Mouse (Mus musculus) skeletal muscle tissue, adult 2 months (tissue): ENCODE results near the gene Cnot6.

Source experiments
- DNase-seq: peaks from one replicate; pipeline ENCODE4 v3.0.0-alpha.2; 2012; ENCODE audit warnings: low read depth, low spot score

The Cnot6 gene

DNA sequence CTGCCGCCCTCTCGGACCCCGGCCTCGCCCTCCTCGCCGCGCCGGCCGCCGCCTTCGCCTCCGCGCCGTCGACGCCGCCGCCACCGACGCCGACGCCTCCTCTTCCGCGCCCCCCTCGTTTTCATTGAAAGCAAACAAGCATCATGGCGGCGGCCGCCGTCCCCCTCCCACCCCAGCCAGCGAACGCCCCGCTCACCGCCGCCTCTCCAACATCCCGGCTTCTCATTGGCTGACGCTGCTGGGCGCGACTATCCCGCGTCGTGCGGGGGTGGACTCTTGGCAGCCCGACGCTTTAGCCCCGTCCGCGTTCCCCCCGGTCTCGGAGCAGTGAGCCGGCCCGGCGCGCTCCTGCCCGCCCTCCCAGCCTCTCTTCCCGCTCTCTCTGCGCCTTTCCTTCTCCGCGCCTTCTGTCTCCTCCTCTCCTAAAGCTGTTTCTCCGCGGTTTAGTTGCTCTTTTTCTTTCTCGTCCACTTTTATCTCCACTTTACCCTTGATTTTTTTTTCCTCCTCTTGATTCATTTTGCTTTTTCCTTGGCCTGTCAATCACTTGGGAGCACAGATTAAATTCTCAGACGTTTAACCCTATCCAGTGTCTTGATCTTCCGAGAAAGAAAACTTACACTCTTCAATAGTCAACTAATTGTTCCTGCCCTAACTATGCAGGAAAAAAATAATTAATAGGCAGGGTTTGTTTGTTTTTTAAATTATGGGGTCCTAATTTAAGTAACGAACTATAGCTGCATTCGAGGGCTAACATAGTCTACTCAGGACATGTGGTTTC, at the start of gene Cnot6:
Cnot6 (minus strand) TSS at position 169 of the 781 bp plus-strand sequence.
- DNase-seq, result peak; percentile 95

GRCm38 (mm10) chr11:49761130-49761529, 48.6 kb upstream of the Cnot6 start:
- DNase-seq, result peak; percentile 38

DNA sequence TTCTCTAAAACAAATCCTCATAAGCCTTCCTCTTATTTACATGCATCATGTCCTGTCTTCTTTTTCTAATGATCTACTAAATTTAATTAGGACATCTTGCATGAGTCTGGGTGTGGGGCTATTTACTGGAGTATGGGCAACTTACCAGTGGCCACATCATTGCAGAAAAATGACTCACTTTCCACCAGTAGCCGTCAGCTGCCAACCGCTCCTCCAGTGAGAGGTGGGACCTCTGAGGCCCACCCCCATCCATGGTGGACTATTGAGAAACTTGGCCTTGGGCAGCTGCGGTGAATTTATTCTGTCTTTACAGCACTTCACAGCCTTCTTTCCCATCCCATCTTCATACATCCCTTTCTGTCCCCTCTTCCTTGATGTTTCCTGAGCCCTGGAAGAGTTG, 45.6 kb upstream of the Cnot6 start:
- DNase-seq, result peak; percentile 65

DNA sequence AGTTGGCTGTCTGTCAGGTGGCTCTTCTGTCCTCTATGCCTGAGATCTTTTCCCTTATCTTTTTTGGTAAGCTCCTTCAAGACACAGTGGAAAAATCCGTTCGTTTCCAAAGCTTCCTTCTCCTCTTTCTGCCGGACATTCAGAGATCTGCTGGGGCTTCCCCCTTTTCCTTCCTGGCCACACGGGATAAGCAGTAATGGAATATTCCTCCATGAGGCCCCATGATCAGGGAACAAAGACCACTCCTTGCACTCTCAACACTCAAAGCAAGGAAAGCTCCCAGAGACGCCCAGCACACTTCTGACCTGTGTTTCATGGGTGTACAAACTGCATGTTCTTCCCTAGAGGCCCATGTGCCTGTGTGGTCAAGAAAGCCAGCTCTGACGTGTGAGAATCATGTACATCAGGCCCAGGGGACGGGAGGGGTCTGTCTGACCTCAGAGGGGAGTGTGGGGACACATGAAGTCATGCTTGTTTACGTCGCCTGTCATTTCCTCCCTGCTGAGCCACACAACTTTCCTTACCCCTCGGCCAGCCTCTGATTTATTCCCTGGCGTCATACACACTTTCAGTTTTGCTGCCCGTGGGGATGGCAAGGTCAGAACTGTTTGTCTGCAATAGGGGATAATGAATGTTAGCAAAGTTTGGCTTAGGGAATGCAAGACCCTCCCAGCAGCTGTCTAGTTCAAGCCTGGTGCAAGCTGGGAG, 42.6 kb upstream of the Cnot6 start:
- peak; percentile 85 for DNase-seq

GRCm38 (mm10) chr11:49746756-49747155, 34.2 kb upstream of the Cnot6 start:
- no peak for DNase-seq

DNA sequence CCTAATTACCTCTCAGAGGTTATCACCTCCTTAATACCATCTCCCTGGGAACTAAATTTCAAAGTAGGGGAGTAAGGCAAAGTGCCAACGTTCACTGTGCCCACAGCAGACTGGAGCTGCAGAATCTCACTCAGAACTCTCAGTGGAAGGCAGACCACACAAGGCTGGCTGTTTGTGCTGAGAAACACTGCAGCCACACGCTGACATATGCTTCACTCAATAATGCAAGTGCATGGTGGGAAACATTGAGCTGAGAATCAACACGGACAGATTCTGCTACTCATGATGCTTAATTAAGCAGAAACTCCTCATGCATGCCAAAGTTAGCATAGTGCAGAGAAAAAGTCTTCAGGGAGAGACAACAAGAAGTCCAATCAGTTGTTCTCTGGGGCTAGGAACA, 33.3 kb upstream of the Cnot6 start:
- DNase-seq, result no peak

DNA sequence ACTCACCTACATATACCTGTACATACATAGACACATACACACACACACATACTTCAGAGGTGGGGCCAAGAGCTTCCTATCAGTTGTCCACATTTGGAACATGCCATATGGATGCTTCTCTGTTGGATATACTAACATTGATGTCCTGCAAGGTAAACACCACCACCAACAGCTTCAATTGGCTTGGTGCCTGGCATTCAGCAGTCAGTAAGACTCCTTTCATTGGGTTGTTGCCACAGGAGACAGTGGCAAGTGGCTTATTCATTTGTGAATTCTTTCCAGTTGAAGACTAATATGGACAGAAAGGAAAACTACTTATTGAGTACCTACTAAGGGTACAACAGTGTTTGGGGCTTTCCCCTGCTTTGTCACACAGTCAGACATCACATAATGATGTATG, 32.5 kb upstream of the Cnot6 start:
- no peak for DNase-seq

GRCm38 (mm10) chr11:49743634-49744033, 31.1 kb upstream of the Cnot6 start:
- peak; percentile 50 for DNase-seq

GRCm38 (mm10) chr11:49742248-49742647, 29.7 kb upstream of the Cnot6 start:
- no peak for DNase-seq

- no peak for DNase-seq
These were observed 27.3 kb upstream of the Cnot6 start for GRCm38 (mm10) chr11:49739776-49740175.

- DNase-seq, result no peak
These were observed 26.3 kb upstream of the Cnot6 start for GRCm38 (mm10) chr11:49738659-49739406.

GRCm38 (mm10) chr11:49737625-49738024, 25.1 kb upstream of the Cnot6 start:
- peak; percentile 67 for DNase-seq

- no peak for DNase-seq
These were observed 22.2 kb upstream of the Cnot6 start for GRCm38 (mm10) chr11:49734771-49735170.

GRCm38 (mm10) chr11:49730275-49730948, 17.9 kb upstream of the Cnot6 start:
- peak; percentile 54 for DNase-seq

DNA sequence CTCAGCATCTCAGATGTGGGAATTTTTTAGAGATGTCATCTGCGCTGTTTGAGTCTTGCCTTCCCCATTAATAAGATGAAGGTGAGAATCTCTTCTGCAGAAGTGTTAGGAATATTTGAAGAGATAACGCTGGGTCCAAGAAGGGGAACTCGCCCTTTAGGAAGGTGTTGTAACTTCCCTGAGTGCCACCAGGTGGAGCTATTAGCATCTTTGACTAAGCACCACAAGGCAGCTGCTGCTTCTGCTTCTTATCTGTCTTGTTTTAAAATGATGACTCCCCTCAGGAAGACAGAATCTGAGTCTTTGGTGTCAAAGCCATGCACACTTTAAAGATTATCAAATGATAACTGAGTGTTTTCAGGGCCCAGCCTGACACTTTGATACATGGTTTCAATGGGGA, 15.4 kb upstream of the Cnot6 start:
- peak; percentile 56 for DNase-seq

DNA sequence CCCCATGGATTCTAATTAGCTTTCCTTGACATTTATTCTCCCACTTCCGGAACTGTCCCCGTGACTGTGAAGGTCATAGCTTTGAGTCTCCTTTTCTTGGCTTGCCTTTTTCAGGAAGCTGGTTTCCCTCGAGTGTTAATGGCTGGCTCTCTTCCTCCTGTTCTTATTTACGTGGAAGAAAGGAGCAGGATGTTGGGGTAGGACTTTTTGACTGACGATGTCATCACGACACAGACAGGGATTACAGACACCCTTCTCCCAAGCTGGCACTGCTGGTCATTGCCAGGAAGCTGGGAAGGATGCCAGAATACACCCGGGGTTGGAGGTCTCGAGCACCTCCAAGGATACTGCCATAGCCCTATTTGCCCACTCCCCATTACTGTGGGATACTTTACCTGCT, 14.3 kb upstream of the Cnot6 start:
- DNase-seq, result no peak

GRCm38 (mm10) chr11:49724676-49725075, 12.2 kb upstream of the Cnot6 start:
- no peak for DNase-seq

DNA sequence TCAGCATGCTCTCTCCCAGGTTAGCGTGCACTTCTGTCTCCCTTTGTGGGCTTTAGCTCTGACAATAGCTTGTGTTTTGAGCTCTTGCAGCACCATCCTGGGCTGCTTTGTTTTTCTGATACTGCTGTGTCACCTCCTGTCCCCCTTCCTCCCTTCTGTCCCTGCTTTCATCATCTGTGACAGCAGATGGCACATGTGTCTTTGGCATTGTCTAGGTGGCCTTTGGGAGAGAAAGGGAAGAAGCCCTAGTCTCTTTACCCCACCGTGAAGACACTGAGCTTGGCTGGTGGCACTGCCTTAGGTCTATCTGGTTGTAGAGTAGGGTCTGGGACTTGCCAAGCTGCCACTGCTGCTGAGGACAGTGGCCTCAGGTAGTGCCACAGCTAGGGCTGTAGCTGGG, 10.8 kb upstream of the Cnot6 start:
- DNase-seq, result no peak

- no peak for DNase-seq
These were observed 10.2 kb upstream of the Cnot6 start for GRCm38 (mm10) chr11:49722692-49723091.

DNA sequence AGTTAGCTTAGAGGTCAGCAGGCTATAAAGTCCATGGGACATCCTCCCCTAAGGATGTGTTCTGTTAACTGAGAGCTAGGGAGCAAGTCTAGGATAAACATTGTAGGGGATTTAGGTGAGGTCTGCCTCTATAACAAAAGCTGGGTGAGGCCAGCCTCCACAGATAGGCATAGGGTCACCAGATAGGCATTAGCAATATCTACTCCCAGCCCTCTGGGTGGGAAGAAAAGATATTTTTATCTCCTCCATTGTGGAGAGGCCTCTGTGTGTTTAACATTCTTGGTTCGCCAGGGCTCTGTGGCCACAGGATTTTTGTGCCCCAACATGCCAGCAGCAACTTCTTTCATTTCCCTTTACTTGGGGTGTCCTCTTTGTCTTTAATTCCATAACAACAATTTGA, 8.8 kb upstream of the Cnot6 start:
- DNase-seq, result no peak

DNA sequence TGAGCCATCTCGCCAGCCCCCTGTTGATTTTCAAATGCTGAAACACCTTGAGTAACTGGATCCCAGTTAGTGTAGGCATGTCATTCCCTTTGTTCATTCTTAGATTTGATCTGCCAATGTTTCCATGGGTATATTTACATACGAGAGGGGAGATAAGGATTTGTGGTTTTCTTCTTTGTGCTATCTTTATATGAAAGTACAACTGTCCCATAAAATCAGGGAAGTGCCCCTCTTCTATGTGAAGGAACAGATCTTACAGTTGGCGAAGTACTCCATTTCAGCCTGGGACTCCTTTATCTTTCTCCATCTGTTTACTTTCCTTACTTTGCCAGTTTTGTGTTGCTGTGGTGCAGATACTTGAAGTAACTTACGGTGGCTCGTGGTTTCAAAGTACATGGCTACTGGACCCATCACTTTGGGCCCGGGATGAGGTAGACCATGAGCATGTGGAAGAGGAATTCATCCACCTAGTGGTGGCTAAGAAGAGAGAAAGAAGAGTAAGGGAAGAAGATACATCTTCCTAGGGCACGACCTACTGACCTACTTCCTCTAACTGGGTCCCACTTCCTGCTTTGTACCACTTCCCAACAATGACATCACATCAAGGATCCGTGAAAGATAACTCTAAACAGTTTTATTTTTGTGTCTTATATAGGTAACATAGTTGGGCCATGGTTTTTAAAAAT, 7.1 kb upstream of the Cnot6 start:
- DNase-seq, result no peak
